Mouse (Mus musculus): ENCODE measurements at regions not wholly inside any gene's neighbourhood (a gene's known extent, or its start where the extent isn't known, plus 50 kb on each side); places are given as distances from the start of the nearest gene placed in this dataset.

- TF ChIP-seq POLR2A (IDR thresholded peaks at IDR 0.05; ENCODE audit: borderline replicate concordance, extremely low read depth, low read depth, low read length) = no peak
- no peak for TF ChIP-seq CTCF (IDR thresholded peaks at IDR 0.05; ENCODE audit: insufficient read depth, low read length)
Measured at GRCm38 (mm10) chr12:32486246-32486645, 107.7 kb downstream of the Ccdc71l start.

Data from lung, adult 2 months (tissue).